Mouse (Mus musculus) kidney, postnatal 4 days (tissue): ENCODE results near the gene Phactr1.
"Not testable (repeated sequence)": the region's sequence is repeated elsewhere in the genome, so short reads cannot be mapped to it uniquely, and the experiment has no call there.

ENCODE experiments used
- DNase-seq, 2 experiments: peaks; one replicate each; pipeline ENCODE4 v3.0.0; 2021; ENCODE audit warnings: mixed read lengths in 2 of 2

The Phactr1 gene

DNA sequence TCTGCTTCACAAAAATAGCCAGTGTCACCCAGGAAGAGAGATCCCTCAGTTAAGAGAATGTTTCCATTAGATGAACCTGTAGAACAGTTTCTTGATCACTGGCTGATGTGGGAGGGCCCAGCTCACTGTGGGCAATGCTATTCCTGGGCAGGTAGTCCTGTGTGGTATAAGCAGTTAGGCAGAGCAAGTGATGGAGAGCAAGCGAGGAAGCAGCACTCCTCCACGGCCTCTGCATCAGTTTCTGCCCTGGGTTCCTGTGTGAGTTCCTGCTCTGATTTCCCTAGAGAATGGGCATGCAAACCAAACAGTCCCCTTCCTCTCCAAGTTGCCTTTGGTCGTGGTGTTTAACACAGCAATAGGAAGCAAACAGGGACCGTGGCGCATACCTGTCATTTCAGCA lies 251.6 kb downstream of the Phactr1 start:
- no peak for DNase-seq

DNA sequence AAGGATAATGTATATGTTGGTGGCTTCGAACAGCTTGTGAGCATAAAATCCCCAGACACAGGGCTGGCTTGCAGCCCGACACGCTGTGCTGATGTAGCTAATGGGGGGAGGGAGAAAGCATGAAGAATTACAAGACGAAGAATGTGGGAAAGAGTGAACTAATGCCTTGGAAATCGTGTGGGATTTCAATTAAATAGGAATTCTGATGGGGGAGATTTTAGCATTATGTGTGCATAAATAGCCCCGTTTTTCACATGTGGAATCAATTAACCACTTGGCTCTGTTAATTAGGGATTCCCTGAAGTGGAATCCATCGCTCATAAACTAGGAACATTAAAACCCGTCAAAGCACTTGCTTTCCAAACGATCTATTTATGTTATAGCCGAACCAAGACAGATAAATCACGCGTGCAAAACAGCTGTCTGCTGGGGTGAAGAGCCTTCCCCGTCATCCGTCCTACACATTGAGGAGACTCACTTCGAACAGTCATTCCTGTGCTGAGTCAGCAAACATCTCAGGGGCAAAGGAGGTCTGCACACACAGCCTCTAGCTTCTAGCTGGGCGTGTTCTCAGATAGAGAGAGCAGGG lies 254.2 kb downstream of the Phactr1 start:
- DNase-seq = peak; percentile 44 to 65

DNA sequence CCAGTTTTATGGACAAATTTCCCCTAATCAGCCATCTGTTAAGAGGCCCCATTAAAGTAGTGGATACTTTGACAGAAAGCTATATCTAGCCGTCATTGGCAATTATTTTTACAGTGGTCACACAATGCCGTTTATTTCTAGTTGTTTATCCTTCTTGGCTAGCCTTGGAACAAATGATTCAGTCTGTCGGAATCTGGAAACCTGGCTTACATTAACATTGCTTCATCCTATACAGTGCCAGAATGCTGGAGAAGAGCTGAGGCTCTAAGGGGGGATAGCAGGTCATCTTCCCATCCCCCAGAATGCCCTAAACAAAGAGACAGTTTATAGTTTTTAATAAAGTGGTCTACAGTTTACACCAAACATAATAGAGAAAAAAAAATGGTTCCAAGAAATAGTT lies 257.4 kb downstream of the Phactr1 start:
- DNase-seq = no peak

DNA sequence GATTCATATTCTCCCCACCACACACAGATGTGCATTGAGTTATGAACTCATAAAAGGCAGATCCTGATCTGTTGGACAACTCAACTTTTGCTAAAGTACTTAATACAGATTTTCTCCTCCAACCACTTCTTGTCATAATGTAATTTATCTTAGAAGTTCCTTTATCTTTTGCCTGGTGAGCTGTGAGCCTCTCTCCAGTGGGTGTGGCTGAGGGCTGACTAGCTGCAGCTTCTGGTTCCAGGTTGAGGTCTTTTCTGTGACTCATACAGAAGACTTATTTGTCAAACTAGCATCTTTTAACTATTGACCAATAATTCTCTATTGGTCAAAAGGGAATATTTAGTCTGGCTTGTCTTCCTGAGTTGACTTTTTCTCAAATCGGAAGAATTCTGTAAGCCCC lies 257.9 kb downstream of the Phactr1 start:
- DNase-seq = no peak

DNA sequence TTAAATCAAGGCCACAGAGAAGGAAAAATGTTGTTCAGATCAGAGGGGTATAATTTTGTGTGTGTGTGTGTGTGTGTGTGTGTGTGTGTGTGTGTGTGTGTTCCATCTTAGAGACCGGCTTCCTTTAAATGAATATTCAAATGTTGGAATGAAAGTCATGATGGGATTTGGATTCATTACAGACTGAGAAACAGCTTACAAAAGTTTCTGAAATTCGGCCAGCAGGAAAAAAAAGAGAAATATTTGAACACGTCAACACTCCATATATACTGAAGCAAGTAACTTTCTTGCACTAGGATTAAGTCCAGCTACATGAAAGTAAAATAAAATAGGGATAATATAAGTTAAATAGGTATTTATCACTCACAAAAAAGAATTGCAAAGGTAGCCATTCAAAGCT lies 259.8 kb downstream of the Phactr1 start:
- no peak for DNase-seq

DNA sequence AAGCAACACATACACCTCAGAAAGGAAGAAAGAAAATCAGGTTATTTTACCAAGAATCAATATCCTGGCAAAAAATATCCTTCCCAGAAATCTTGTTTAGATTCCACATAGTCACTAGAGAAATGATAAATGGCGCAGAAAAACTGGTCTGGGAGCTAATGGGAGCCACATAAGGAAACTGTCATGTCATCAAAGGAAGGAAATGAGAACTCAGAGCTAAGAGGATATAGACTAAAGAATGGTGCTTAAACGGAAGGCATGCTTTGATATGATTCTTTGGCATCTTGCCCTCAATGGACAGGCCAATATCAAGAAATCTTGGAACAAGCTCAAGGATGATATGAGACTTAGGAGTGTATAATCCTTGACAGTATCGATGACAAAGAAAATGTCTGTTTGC lies 263.7 kb downstream of the Phactr1 start:
- no peak for DNase-seq

DNA sequence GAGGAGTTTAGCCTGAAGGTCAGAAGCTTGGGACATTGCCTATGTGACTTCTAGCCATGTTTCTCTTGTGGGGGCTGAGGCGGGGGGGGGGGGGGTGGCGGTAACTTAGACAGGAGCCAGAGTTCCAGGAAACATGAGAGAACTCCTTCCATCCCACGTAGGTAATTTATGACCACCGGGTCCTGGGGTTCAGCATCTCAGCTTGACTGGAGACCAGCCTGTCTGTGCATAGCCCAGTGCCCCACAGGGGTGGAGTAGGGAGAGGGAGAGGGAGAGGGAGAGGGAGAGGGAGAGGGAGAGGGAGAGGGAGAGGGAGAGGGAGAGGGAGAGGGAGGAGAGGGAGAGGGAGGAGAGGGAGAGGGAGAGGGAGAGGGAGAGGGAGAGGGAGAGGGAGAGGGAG lies 264.8 kb downstream of the Phactr1 start:
- DNase-seq = not testable (repeated sequence)

DNA sequence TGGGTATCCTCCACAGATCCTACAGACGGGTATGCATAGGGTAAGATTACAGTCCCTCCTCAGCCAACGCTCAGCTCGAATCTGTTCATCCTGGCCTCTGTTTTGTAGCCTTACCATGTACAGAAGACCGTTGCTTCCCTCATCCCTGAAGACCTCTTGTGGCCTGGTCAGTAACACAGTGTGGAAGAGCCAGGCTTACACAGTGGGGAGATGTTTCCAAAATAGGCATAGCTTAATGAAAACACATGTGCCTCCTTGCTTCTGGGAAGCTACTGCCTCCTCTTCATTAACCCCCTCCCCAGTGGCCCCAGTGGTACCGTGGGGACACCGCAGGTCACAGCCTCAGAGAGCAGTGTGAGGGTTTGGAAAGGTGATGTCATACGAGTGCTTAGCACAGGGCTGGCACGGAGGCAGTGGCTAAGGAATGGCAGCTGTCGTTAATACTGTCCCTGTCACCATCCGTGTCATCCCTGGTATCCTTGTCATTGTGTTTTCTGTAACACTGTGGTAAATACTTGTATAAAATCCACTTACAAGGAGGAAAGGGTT lies 268.4 kb downstream of the Phactr1 start:
- DNase-seq = no peak

DNA sequence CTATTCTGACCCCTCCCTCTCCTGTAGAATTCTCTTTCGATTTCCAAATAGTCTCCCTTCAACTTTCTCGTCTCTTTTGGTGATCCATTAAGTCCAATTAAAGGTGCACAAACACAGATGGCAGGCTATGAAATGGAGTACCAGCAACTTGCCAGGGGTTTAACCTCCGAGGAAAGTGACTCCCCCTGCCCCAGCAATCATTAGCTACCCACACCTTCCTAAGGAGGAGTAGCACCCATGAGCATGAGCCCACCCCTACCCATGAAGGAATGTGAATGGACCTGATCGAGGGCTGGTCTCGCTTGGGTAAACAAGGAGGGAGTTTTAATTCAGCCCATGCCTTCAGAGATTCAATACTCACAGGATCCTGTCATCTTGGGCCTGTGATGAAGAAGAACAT lies 268.9 kb downstream of the Phactr1 start:
- peak in 1 of 2 experiments; percentile 32 for DNase-seq

DNA sequence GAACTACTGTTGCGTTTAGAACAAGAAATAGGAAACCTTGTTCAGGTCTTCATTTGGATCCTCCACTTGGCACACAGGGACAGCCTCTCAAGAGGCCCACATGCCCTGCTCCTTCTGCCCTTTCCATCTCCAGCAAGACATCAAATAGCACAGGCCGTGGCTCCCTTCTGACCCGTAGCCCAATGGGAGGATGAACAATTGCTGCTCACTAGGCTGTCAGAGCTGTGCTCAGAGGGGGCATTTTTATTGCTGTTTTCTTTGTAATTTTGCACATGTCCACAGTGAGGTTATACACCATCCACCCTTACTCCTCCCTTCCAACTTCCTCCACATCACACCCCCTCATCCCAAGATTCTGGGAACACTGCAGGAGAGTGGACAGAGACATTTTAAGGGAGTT lies 269.6 kb downstream of the Phactr1 start:
- no peak for DNase-seq

DNA sequence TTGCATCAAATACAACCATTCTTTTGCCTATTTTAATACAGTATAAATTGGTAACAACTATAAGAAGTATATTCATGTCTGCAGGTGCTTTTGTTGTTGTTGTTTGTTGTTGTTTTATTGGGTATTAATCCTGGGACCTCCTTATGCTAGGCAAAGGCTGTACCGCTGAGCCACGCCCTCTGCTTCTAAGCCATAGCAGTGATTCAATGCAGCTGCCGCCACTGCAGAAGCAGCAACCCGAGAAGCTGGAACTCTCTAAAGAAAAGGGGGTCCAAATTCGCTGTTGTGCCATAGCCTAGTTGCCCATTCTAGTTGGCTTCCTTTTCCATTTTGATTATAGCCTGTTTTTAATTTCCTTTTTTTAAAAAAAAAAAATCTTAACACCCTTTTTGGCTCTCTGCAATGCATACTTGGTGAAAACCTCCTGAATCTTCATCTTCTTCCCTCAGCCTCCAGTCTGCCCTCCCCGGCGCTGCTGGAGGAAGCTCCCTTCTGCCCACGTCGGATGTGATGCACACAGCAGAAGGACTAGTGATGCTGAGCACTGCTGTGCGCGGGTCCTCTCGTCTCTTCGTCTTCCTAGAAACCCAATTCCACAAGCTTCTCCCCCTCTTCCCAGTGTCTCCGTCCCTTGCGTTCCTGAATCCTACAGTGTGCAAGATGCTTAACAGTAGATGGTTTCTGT lies 271.8 kb downstream of the Phactr1 start:
- peak; percentile 34 to 43 for DNase-seq

DNA sequence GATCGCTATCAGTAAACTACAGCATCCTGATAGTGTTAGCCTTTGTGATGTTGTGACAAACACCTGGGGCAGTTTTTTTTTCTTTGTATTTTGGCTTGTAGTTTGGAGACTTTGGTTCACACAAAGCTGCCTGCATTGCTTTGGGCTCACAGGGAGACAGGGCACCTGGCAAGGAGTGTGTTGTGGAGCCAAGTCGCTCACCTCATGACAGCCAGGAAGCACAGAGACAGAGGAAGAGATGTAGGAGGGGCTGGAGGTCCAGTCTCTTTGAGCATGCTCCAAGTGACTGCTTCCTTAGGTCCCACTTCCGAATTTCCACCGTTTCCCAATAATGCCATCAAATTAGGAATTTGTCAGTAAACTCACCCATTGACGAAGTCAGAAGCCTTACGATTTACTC lies 272.6 kb downstream of the Phactr1 start:
- DNase-seq = no peak

DNA sequence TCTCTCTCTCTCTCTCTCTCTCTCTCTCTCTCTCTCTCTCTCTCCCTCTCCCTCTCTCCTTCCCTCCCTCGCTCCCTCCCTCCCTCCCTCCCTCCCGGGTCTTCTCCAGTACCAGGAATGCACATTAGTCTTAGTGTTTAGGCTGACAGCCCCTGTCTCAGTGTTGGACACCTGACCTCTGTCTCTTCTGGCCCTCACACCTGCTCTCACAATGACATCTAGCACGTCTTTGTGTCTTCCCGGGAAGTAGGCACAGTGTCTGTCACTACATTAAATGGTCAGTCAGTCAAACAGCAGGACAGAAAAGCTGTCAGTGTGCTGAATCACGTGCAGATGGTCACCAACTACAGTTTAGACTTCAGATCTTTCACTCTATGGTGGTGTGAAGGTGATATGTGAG lies 273.7 kb downstream of the Phactr1 start:
- no peak for DNase-seq

DNA sequence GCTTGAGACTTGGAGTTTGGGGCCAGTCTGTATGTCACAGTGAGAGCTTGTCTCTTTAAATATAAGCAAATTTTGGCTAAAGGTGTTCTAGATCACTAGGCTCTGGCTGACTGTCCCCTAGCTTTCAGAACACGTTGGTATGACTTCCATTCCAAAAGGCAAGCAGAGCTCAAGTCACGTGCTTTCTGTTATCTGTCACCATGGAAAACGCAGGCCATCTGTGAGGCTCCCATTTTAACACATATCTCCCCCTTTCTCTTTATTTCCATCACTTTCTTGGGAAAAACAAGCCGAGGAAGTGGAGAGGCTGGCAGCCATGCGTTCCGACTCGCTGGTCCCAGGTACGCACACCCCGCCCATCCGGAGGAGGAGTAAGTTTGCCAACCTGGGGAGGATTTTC lies 275.9 kb downstream of the Phactr1 start:
- DNase-seq = no peak

DNA sequence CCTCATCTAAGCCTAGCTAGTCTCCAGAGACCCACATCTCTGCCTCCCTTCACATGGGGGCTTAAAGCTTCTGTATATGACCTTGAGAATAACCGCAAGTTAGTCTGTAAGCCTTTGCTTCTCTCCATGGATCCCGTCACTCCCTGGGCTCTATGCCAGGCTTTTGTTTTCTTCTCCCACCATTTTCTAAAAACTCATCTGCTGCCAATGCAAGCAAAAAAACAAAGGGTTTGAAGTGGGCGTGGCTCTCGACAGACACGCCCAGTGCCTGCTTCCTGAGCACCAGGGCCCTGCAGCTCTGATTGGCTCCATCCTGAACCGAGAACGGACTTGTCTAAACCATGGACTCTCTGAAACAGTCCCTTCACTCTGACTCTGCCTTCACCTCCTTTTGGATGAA lies 277.4 kb downstream of the Phactr1 start:
- peak; percentile 35 to 43 for DNase-seq

DNA sequence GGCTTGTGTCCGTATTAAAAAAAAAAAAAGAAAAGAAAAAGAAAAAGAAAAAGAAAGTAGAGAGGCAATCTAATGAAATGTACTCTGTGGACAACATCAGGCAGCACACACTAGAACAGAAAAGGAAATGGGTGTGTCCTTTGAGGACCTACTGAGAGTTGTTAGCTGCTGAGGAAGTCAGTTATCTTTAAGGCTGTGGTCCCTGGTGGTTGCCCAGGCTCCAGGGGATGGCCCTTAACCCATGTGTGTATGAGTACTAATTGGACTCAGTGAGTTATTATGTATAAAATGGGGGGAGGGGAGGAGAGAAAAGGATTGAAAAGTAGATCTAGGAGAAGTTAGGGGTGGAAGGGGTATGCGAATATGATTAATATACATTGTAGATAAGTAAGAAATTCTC lies 278.4 kb downstream of the Phactr1 start:
- no peak for DNase-seq

DNA sequence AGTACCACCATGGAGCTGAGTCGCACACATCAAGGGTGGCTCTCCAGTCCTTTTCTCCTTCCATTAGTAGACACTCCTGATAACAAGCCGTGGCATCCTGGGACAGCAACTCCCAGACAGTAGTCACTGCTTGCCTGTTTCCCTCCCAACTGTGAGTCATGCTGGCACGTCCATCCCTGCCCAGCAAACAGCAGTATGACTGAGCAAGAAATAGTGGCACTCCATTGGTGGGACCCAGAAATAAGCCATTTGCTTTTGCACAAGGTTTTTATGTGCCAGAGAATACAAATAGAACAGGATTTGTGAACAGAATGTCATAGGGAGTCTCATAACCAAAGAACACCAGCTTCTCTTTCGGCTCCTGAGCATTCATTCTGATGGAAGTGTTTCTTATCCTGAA lies 281.1 kb downstream of the Phactr1 start:
- no peak for DNase-seq

DNA sequence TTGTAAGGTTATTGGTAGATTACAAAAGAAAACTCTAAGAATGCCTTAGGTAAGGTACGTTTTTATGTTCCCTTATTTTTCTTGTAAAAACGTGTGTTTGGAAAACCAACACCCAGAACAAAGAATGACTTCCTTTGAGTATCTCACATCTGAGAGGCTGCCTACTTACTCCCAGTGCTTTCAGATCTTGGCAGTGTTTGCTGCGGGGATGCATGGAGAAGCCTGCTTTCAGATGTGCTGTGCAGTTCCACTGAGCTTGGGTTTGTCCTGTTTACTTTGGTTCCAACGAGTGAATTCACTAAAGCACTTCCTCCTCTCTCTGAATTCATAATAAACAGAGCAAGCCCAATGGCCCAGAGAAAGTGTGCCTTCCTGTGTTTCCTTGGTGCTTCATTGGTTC lies 288.1 kb downstream of the Phactr1 start:
- DNase-seq = no peak

DNA sequence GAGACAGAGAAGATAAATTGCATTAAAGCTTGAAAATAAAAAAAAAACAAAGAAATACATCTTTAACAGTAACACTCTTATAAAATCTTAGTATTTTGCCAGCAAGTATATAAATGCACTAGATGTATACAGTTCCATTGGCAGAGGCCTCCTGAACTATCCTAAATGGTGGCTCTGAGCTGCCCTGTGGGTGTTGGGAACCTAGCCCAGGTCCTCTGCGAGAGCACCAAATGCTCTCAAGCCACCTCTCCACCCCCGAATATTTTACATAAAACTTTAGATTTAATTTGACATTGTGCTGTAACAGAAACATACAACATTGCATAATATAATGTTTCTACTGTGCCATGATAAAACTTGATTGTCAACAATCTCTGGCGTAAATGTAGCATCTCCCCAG lies 293.1 kb downstream of the Phactr1 start:
- DNase-seq = no peak

DNA sequence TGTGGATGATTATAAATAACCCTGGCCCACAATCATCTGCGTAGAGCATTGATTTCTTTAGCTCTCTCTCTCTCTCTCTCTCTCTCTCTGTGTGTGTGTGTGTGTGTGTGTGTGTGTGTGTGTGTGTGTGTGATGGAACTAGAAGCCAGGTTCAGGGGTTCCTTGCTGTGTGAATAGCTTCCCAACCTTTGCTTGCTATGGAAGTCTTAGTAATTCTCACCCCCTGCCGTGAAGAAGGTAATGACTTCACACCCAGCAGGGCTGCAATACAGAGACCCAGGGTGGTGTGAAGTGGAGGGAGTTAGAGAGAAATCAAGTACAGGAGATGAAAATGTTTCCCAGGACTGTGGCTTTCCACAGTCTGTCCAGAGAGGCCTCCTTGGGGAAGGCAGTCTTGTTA lies 293.5 kb downstream of the Phactr1 start:
- no peak for DNase-seq

DNA sequence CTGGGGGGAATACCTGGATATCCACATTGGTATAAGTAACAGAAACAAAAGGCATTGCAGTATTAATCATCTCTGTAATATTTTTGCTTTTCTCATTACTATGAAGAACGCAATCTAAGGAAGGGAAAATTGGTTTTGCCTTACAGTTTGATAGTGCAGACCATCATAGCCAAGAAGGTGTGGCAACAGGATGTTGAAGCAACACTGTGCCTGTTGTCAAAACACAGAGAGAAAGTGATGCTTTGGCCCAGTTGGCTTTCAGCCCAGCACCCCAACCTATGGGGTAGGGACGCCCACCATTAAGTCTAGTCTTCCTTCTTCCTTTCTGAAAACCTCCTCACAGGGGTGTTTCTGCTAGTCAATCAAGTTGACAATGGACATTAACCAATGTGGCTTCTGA lies 294.1 kb downstream of the Phactr1 start:
- no peak for DNase-seq

DNA sequence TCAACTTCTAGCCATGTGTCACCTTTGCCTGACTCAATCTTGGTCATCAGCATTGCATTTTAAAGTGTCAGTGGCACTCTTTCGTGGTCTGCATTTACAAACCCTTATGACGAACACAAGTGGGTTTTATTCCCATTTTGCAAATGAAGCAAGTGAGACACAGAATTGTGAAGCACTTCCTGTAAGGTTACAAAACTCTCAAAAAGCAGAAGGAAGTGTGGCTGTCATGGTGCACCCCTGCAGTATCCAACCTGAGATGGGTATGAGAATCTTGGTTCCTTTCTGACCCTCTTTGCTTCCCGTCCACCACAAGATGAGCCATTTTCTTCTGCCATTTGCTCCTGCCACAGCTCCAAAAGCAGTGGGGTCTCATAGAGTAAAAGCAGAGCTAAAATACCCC lies 295.7 kb downstream of the Phactr1 start:
- DNase-seq = no peak

DNA sequence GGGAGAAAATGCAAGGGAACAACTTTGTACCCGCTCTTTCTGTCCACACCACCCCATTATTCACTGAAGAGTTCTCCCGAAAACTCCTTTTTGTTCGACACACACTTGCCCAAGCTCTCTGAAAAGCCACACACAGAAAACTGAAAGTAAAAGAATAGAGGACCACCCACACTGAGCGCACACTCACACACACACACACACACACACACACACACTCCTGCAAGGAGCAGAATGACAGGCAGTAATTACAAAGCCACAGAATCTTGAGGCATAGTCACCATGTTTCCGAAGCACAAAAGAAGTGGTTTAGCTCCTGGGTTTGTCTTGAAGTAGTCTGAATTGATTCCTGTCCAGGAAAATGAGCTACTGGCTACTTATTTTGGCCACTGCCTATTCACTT lies 296.5 kb downstream of the Phactr1 start:
- no peak for DNase-seq

DNA sequence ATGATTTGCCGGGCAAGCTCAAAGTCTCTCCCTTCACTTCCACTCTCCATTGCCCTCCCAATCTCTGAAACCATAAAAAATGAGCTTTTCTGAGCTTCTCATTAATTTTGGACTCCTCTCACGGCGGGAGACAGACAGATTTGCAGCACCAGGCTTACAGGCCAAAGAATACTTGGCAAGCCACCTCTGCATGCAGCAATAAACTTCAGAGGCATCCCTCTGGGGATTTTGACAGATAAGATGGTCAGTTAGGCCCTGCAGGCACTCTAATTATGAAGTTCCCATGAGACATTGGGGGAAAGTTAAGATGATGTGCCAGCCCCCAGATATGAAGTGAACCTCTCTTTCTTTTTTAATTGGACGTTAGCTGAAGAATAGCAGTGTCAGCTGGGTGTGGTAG lies 300.2 kb downstream of the Phactr1 start:
- DNase-seq = peak; percentile 20 to 25

DNA sequence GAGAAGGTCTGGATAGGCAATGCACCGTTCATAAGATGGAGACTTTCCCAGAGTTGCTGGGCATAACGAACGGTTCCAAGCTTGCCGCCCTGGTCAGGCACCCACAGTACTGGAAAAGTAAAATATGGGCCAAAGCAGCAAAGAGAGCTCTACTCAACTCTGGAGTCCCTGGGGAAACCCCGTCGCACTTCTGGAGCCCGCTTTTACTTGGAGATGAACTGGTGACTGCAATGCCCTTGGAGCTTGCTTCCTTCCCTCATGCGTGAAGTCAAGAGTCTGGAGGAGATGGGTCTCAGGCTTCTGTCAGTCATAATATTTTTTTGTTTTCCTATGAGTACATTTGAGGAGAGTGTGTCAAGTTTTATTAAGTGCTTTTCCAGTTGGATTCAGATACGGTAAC lies 302.2 kb downstream of the Phactr1 start:
- DNase-seq = no peak
